Mouse (Mus musculus) MEL-GATA-1-ER (cell line): Measurements from ENCODE around the gene Gpr68.

Source experiments
- DNase-seq: peaks from one replicate; pipeline ENCODE4 v3.0.0-alpha.2; 2012; ENCODE audit warnings: low read depth; ENCODE audit errors: extremely low read depth

The Gpr68 gene

GRCm38 (mm10) chr12:100837208-100837607, 70.8 kb downstream of the Gpr68 start:
- peak; percentile 58 for DNase-seq

DNA sequence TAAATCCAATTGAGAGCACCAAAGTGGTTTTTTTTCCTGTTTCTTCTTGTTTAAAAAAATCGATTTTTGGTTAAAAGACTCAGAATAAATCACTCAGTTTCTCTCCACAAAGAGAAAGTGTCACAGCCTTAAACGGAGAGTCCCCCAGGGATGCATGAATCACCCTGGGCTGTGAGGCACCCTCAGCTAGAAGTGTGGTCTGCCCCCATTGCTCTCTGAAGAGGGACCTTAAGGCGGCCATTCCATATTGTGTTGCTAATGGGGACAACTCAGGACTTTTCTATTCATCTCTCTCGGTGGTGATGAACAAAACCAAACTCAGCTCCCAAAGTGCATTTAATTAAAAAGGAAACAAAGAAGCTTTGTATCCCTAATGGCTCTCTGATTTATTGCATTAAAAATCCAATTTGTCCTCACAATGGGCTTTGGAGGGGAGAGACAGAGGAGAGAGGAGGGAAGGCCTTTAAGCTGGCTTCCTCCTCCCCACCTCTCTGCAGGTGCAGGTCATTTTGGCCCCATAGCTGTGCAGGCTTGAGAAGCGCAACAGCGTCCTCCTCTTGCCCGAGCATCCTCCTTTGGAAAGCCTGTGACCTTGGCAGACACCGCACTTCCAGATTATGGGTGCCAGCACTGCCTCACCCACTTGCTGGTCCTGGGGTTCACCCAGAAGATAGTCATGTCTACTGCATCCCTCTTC, 76.2 kb downstream of the Gpr68 start:
- DNase-seq: no peak

- DNase-seq: no peak
These were observed 77.0 kb downstream of the Gpr68 start for GRCm38 (mm10) chr12:100831021-100831420.
